Mouse (Mus musculus) lung, embryonic 16.5 days (tissue): Measurements from ENCODE around the gene Ick. TPM values are rescaled to one million over a fixed set of nuclear protein-coding genes. Genes with fewer than 3 reads are reported as not detected.
A peak's percentile ranks its signal among the peaks of the same experiment; 100 is the strongest.
"Not testable (repeated sequence)": the region's sequence is repeated elsewhere in the genome, so short reads cannot be mapped to it uniquely, and the experiment has no call there.

ENCODE experiments used
- ATAC-seq: fragments of 200-750 bp; cut with Nextera tagmentation; 2 replicates; pipeline ENCODE4 v1.8.0; 2017; ENCODE audit warnings: low read depth, mild to moderate bottlenecking, moderate library complexity
- H3K27ac ChIP-seq: fragments of 300-500 bp; sonication (generic); 2 replicates; pipeline ENCODE4 v1.5.1; 2014; ENCODE audit warnings: mild to moderate bottlenecking, control low read depth, low read length
- H3K27me3 ChIP-seq: fragments of 300-500 bp; sonication (generic); 2 replicates; pipeline ENCODE4 v1.6.1; 2014; ENCODE audit warnings: low read depth, low read length, mixed read lengths; ENCODE audit not compliant: control insufficient read depth, insufficient read depth
- H3K36me3 ChIP-seq: fragments of 300-500 bp; sonication (generic); 2 replicates; pipeline ENCODE4 v1.6.1; 2014; ENCODE audit warnings: low read length; ENCODE audit not compliant: control insufficient read depth, insufficient read depth
- H3K4me1 ChIP-seq: fragments of 300-500 bp; sonication (generic); replicated peaks from 2 replicates; pipeline ENCODE4 v1.6.1; 2014; ENCODE audit warnings: low read length, mixed read lengths; ENCODE audit not compliant: control insufficient read depth, insufficient read depth
- H3K4me2 ChIP-seq: fragments of 300-500 bp; sonication (generic); 2 replicates; pipeline ENCODE4 v1.6.1; 2014; ENCODE audit warnings: low read depth, low read length, control low read depth
- H3K4me3 ChIP-seq: fragments of 300-500 bp; sonication (generic); 2 replicates; pipeline ENCODE4 v1.5.1; 2014; ENCODE audit warnings: mild to moderate bottlenecking, low read length, control low read depth
- H3K9ac ChIP-seq: fragments of 300-500 bp; sonication (generic); 2 replicates; pipeline ENCODE4 v1.6.1; 2014; ENCODE audit warnings: low read length, control low read depth
- H3K9me3 ChIP-seq: fragments of 300-500 bp; sonication (generic); 2 replicates; pipeline ENCODE4 v1.6.1; 2016; ENCODE audit warnings: low read length; ENCODE audit not compliant: control insufficient read depth
- WGBS: fragments of 180-500 bp; shearing (Covaris S2); extraction: QIAGEN DNeasy Blood & Tissue Kit; methylation state at CpG from one replicate; pipeline ENCODE4 v1.1.7; 2014; 5-methylcytosine and 5-hydroxymethylcytosine counted together
- polyA plus RNA-seq: library from polyadenylated mRNA; unstranded; fragments of >200 nt; fragmentation: Nextera tagmentation; extraction: Ambion mirVana; gene quantifications from 2 replicates; pipeline ENCODE4 v1.2.1, GENCODE M21; 2015

Ick gene
- polyA plus RNA-seq = 18.7 and 21.2 TPM in 2 replicates

GRCm38 (mm10) chr9:78108796-78109239, at the start of gene Ick, which contains the start of gene Fbxo9:
Gene Ick (plus strand): TSS chr9:78109192.
Gene Fbxo9 (minus strand): TSS chr9:78109065.
- H3K27me3 ChIP-seq = no peaks in the 10 kb centered on the region
- under 1% methylated on average over 20 of the region's 20 CpGs for WGBS

GRCm38 (mm10) chr9:78059525-78060120, 49.4 kb upstream of the Ick start:
- ATAC-seq = no peak
- H3K4me3 ChIP-seq = no peak overlapping the region
- 0 out of 2 replicates have a peak overlapping the region, but pooled peaks have one; percentile 11 for H3K9ac ChIP-seq
- no peak overlapping the region for H3K27ac ChIP-seq
- H3K36me3 ChIP-seq = no peaks in the 10 kb centered on the region
- 65% methylated on average over 16 of the region's 16 CpGs for WGBS
- H3K9me3 ChIP-seq = no peaks in the 10 kb centered on the region
- H3K4me1 ChIP-seq = 0 out of 2 replicates have a peak, but pooled peaks cover 2% of the 10 kb centered on the region
- no peak overlapping the region for H3K4me2 ChIP-seq
- no peaks in the 10 kb centered on the region for H3K27me3 ChIP-seq

More at GRCm38 (mm10) chr9:78108796-78109239, at the start of gene Ick, which contains the start of gene Fbxo9:
- peak within 1 kb of the TSS; percentile 95 for H3K9ac ChIP-seq
- peak; percentile 94 for ATAC-seq
- peaks cover 4% of the 10 kb centered on the region for H3K36me3 ChIP-seq
- peak within 1 kb of the TSS; percentile 96 for H3K27ac ChIP-seq
- H3K4me1 ChIP-seq = peaks cover 21% of the 10 kb centered on the region
- peak within 1 kb of the TSS; percentile 97 for H3K4me3 ChIP-seq
- no peaks in the 10 kb centered on the region for H3K9me3 ChIP-seq
- H3K4me2 ChIP-seq = peak within 1 kb of the TSS; percentile 71

- Histone ChIP-seq H3K4me2 (no peak overlapping the region), H3K4me1 (0 out of 2 replicates have a peak, but pooled peaks cover 2% of the 10 kb centered on the region), H3K27me3 (no peaks in the 10 kb centered on the region), H3K9me3 (no peaks in the 10 kb centered on the region), H3K9ac (no peak overlapping the region), H3K36me3 (no peaks in the 10 kb centered on the region), H3K4me3 (no peak overlapping the region), H3K27ac (no peak overlapping the region)
- 82% methylated on average over 9 of the region's 9 CpGs for WGBS
- ATAC-seq = no peak
Observed at GRCm38 (mm10) chr9:78062392-78062791, 46.6 kb upstream of the Ick start.

GRCm38 (mm10) chr9:78064121-78064520, 44.9 kb upstream of the Ick start:
- Histone ChIP-seq H3K4me2 (no peak overlapping the region), H3K9me3 (no peaks in the 10 kb centered on the region), H3K27ac (peak overlapping the region; percentile 67), H3K36me3 (no peaks in the 10 kb centered on the region), H3K27me3 (no peaks in the 10 kb centered on the region), H3K4me1 (0 out of 2 replicates have a peak, but pooled peaks cover 2% of the 10 kb centered on the region), H3K4me3 (no peak overlapping the region), H3K9ac (no peak overlapping the region)
- peak; percentile 92 for ATAC-seq
- 41% methylated on average over 10 of the region's 10 CpGs for WGBS

- 52% methylated on average over 5 of the region's 5 CpGs for WGBS
- H3K9ac ChIP-seq = no peak overlapping the region
Observed at GRCm38 (mm10) chr9:78070496-78070895, 38.5 kb upstream of the Ick start.

GRCm38 (mm10) chr9:78071626-78072025, 37.4 kb upstream of the Ick start:
- Histone ChIP-seq H3K27ac (no peak overlapping the region), H3K9ac (no peak overlapping the region), H3K36me3 (no peaks in the 10 kb centered on the region), H3K27me3 (no peaks in the 10 kb centered on the region), H3K9me3 (no peaks in the 10 kb centered on the region), H3K4me3 (no peak overlapping the region), H3K4me1 (no peaks in the 10 kb centered on the region), H3K4me2 (no peak overlapping the region)
- no peak for ATAC-seq
- 82% methylated on average over 4 of the region's 4 CpGs for WGBS

More at GRCm38 (mm10) chr9:78070496-78070895, 38.5 kb upstream of the Ick start:
- ATAC-seq = no peak
- Histone ChIP-seq H3K9me3 (no peaks in the 10 kb centered on the region), H3K27me3 (no peaks in the 10 kb centered on the region), H3K36me3 (no peaks in the 10 kb centered on the region), H3K4me2 (no peak overlapping the region), H3K4me1 (no peaks in the 10 kb centered on the region), H3K27ac (no peak overlapping the region), H3K4me3 (no peak overlapping the region)

GRCm38 (mm10) chr9:78073291-78073690, 35.7 kb upstream of the Ick start:
- not testable (repeated sequence) for ATAC-seq, H3K9ac ChIP-seq, H3K4me3 ChIP-seq, H3K4me2 ChIP-seq, H3K36me3 ChIP-seq, H3K4me1 ChIP-seq, H3K27ac ChIP-seq, H3K27me3 ChIP-seq, H3K9me3 ChIP-seq
- WGBS = 86% methylated on average over 3 of the region's 3 CpGs

GRCm38 (mm10) chr9:78073713-78074340, 35.2 kb upstream of the Ick start:
- no peak overlapping the region for H3K9ac ChIP-seq
- no peak overlapping the region for H3K27ac ChIP-seq
- H3K9me3 ChIP-seq = no peaks in the 10 kb centered on the region
- no peaks in the 10 kb centered on the region for H3K4me1 ChIP-seq
- H3K27me3 ChIP-seq = no peaks in the 10 kb centered on the region
- H3K4me2 ChIP-seq = no peak overlapping the region
- ATAC-seq = no peak
- no peak overlapping the region for H3K4me3 ChIP-seq
- WGBS = 80% methylated on average over 13 of the region's 13 CpGs
- no peaks in the 10 kb centered on the region for H3K36me3 ChIP-seq

- no peaks in the 10 kb centered on the region for H3K36me3 ChIP-seq
- no peaks in the 10 kb centered on the region for H3K9me3 ChIP-seq
- no peak overlapping the region for H3K27ac ChIP-seq
- WGBS = 82% methylated on average over 3 of the region's 3 CpGs
- no peak overlapping the region for H3K4me2 ChIP-seq
- H3K4me1 ChIP-seq = no peaks in the 10 kb centered on the region
- H3K27me3 ChIP-seq = no peaks in the 10 kb centered on the region
- H3K4me3 ChIP-seq = no peak overlapping the region
- no peak for ATAC-seq
- H3K9ac ChIP-seq = no peak overlapping the region
Observed at GRCm38 (mm10) chr9:78075256-78075655, 33.7 kb upstream of the Ick start.
